Mouse (Mus musculus) layer of hippocampus, adult 9-11 months (tissue): Measurements from ENCODE around the gene Klf8.

ENCODE experiments used
- DNase-seq: peaks from one replicate; pipeline ENCODE4 v3.0.0; 2022

The Klf8 gene

GRCm38 (mm10) chrX:153440018-153440417, 202.8 kb downstream of the Klf8 start:
- DNase-seq = no peak
